ENCODE assay signal across 8 mouse cellular contexts in genomic region chr19:28990590-28991221, GRCm38 (mm10). TPM values are rescaled to one million over a fixed set of nuclear protein-coding genes. Genes with fewer than 3 reads are reported as not detected.
DNase-seq lines count a peak whose midpoint lies in the region; ATAC-seq and TF ChIP-seq lines count a peak whose summit lies in the region.

No protein-coding gene starts in this region.

- H3K9ac ChIP-seq in forebrain, postnatal 0 days: peak overlapping the region; percentile 76
- H3K9ac ChIP-seq in stomach, postnatal 0 days (ENCODE audit: low read length): peak overlapping the region; percentile 92

- no peak for TF ChIP-seq CTCF in layer of hippocampus, adult 2 months (conservative IDR thresholded peaks at IDR 0.05)
- no peak for TF ChIP-seq CTCF in forebrain, postnatal 0 days (IDR thresholded peaks at IDR 0.05; ENCODE audit: low read depth)
- no peak for TF ChIP-seq CTCF in stomach, postnatal 0 days (IDR thresholded peaks at IDR 0.05; ENCODE audit: low read depth)

- peak overlapping the region; percentile 78 for H3K4me2 ChIP-seq in forebrain, postnatal 0 days (ENCODE audit: low read depth)
- H3K4me2 ChIP-seq in stomach, postnatal 0 days (replicated peaks; ENCODE audit: low read depth): peak overlapping the region; percentile 82

- peak overlapping the region; percentile 96 for H3K27ac ChIP-seq in layer of hippocampus, adult 2 months
- H3K27ac ChIP-seq in forebrain, postnatal 0 days (ENCODE audit: low read depth, low read length): peak overlapping the region; percentile 79
- H3K27ac ChIP-seq in midbrain, embryonic 10.5 days (replicated peaks): peak overlapping the region; percentile 95
- H3K27ac ChIP-seq in stomach, postnatal 0 days (replicated peaks): peak overlapping the region; percentile 95

- H3K27me3 ChIP-seq in forebrain, postnatal 0 days (ENCODE audit: insufficient read depth, low read length): no peaks in the 10 kb centered on the region
- H3K27me3 ChIP-seq in midbrain, embryonic 10.5 days (ENCODE audit: low read depth, poor library complexity, severe bottlenecking): 0 out of 2 replicates have a peak, but pooled peaks cover 3% of the 10 kb centered on the region
- H3K27me3 ChIP-seq in stomach, postnatal 0 days (ENCODE audit: control insufficient read depth, insufficient read depth, low read length): no peaks in the 10 kb centered on the region

- 2% methylated on average over 40 of the region's 41 CpGs for WGBS in forebrain, postnatal 0 days
- WGBS in midbrain, embryonic 10.5 days: 2% methylated on average over 41 of the region's 41 CpGs
- WGBS in stomach, postnatal 0 days: under 1% methylated on average over 38 of the region's 41 CpGs

- peak overlapping the region; percentile 67 for H3K4me3 ChIP-seq in layer of hippocampus, adult 2 months
- peak overlapping the region; percentile 63 for H3K4me3 ChIP-seq in forebrain, postnatal 0 days (ENCODE audit: low read depth, low read length)
- peak overlapping the region; percentile 99 for H3K4me3 ChIP-seq in midbrain, embryonic 10.5 days
- H3K4me3 ChIP-seq in stomach, postnatal 0 days (ENCODE audit: low read depth, low read length): peak overlapping the region; percentile 88

- peak; percentile 58 for ATAC-seq in forebrain, postnatal 0 days
- peak; percentile 59 for ATAC-seq in stomach, postnatal 0 days (ENCODE audit: low FRiP score, low TSS enrichment)

- no peak for DNase-seq in layer of hippocampus, adult 2 months (ENCODE audit: low spot score in 2 of 2)
- DNase-seq in layer of hippocampus, adult 8-10 months (ENCODE audit: low spot score in 2 of 2): no peak
- DNase-seq in adipocyte (ENCODE audit: low spot score): peak; percentile 49
- DNase-seq in forebrain, postnatal 0 days: peak; percentile 62
- peak; percentile 26 to 28 for DNase-seq in layer of hippocampus, postnatal 14 days (ENCODE audit: low spot score in 2 of 2)
- DNase-seq in midbrain, embryonic 10.5 days (ENCODE audit: low spot score): no peak
- peak; percentile 35 for DNase-seq in stomach, postnatal 0 days (ENCODE audit: low spot score)
- DNase-seq in ovary, adult 18-20 months (ENCODE audit: low spot score): no peak

- peaks cover 9% of the 10 kb centered on the region for H3K36me3 ChIP-seq in forebrain, postnatal 0 days (ENCODE audit: insufficient read depth)
- peaks cover 35% of the 10 kb centered on the region for H3K36me3 ChIP-seq in midbrain, embryonic 10.5 days
- no peaks in the 10 kb centered on the region for H3K36me3 ChIP-seq in stomach, postnatal 0 days (ENCODE audit: control insufficient read depth, insufficient read depth, low read length)

- H3K4me1 ChIP-seq in forebrain, postnatal 0 days (ENCODE audit: insufficient read depth): peaks cover 18% of the 10 kb centered on the region; the same call in 1 of the 2 replicates
- H3K4me1 ChIP-seq in midbrain, embryonic 10.5 days: peaks cover 18% of the 10 kb centered on the region
- no peaks in the 10 kb centered on the region for H3K4me1 ChIP-seq in stomach, postnatal 0 days (replicated peaks; ENCODE audit: control insufficient read depth, insufficient read depth)

- no peaks in the 10 kb centered on the region for H3K9me3 ChIP-seq in forebrain, postnatal 0 days (ENCODE audit: low read length)
- H3K9me3 ChIP-seq in midbrain, embryonic 10.5 days (replicated peaks): no peaks in the 10 kb centered on the region
- H3K9me3 ChIP-seq in stomach, postnatal 0 days (ENCODE audit: control insufficient read depth, low read length): no peaks in the 10 kb centered on the region

- peak; percentile 12 for TF ChIP-seq EP300 in stomach, postnatal 0 days (optimal IDR thresholded peaks at IDR 0.05)

RNA-seq across cellular contexts. Expression of gene Cdc37l1, which starts 0.6 kb away (rescaled TPM):
- 100 to 1,000 TPM; 105 to 114 TPM for total RNA-seq in layer of hippocampus, adult 2 months (2021)
- total RNA-seq in layer of hippocampus, adult 8-10 months (2022): 100 to 1,000 TPM; 110 to 130 (median 117) TPM
- total RNA-seq in forebrain, postnatal 0 days (2014; rRNA removed): 57.8 and 78.9 TPM in 2 replicates
- 23.8 and 30.7 TPM in 2 replicates for polyA plus RNA-seq in forebrain, postnatal 0 days (2015; fragmentation: Nextera tagmentation; extraction: Ambion mirVana)
- total RNA-seq in layer of hippocampus, postnatal 14 days (2021): 100 to 1,000 TPM in 1 of 2 experiments, 10 to 100 TPM in 1; 93.5 to 100 TPM
- 33.8 and 43.2 TPM in 2 replicates for polyA plus RNA-seq in midbrain, embryonic 10.5 days (2016; fragmentation: Nextera tagmentation; extraction: Ambion mirVana)
- polyA plus RNA-seq in stomach, postnatal 0 days (2015; fragmentation: Nextera tagmentation; extraction: Ambion mirVana): 19.5 and 19.7 TPM in 2 replicates

RNA-seq across cellular contexts. Expression of gene 4430402I18Rik, which starts 23.1 kb away (rescaled TPM):
- 1 to 10 TPM; 7.4 to 9.2 TPM for total RNA-seq in layer of hippocampus, adult 2 months (2021)
- total RNA-seq in layer of hippocampus, adult 8-10 months (2022): 10 to 100 TPM in 1 of 4 experiments, 1 to 10 TPM in 3; 4.8 to 11.1 (median 6.9) TPM
- 1.9 and 2.1 TPM in 2 replicates for total RNA-seq in forebrain, postnatal 0 days (2014; rRNA removed)
- 4.1 and 4.7 TPM in 2 replicates for polyA plus RNA-seq in forebrain, postnatal 0 days (2015; fragmentation: Nextera tagmentation; extraction: Ambion mirVana)
- total RNA-seq in layer of hippocampus, postnatal 14 days (2021): 1 to 10 TPM; 6.1 to 9.4 TPM
- polyA plus RNA-seq in midbrain, embryonic 10.5 days (2016; fragmentation: Nextera tagmentation; extraction: Ambion mirVana): 0.33 and 0.34 TPM in 2 replicates
- 0.84 and 1.3 TPM in 2 replicates for polyA plus RNA-seq in stomach, postnatal 0 days (2015; fragmentation: Nextera tagmentation; extraction: Ambion mirVana)

RNA-seq across cellular contexts. Expression of gene Plpp6, which starts 27.0 kb away (rescaled TPM):
- 10 to 100 TPM; 51.2 to 52.4 TPM for total RNA-seq in layer of hippocampus, adult 2 months (2021)
- 10 to 100 TPM; 50.5 to 57.9 (median 52.1) TPM for total RNA-seq in layer of hippocampus, adult 8-10 months (2022)
- total RNA-seq in forebrain, postnatal 0 days (2014; rRNA removed): 17.6 and 22.6 TPM in 2 replicates
- polyA plus RNA-seq in forebrain, postnatal 0 days (2015; fragmentation: Nextera tagmentation; extraction: Ambion mirVana): 13.2 and 17.8 TPM in 2 replicates
- total RNA-seq in layer of hippocampus, postnatal 14 days (2021): 10 to 100 TPM; 42.5 to 50.6 TPM
- 3.6 and 5.7 TPM in 2 replicates for polyA plus RNA-seq in midbrain, embryonic 10.5 days (2016; fragmentation: Nextera tagmentation; extraction: Ambion mirVana)
- polyA plus RNA-seq in stomach, postnatal 0 days (2015; fragmentation: Nextera tagmentation; extraction: Ambion mirVana): 18.2 and 19.6 TPM in 2 replicates

RNA-seq across cellular contexts. Expression of gene Ak3, which starts 57.1 kb away (rescaled TPM):
- total RNA-seq in layer of hippocampus, adult 2 months (2021): 10 to 100 TPM; 51.5 to 53.0 TPM
- total RNA-seq in layer of hippocampus, adult 8-10 months (2022): 10 to 100 TPM; 49.3 to 55.6 (median 52.0) TPM
- total RNA-seq in forebrain, postnatal 0 days (2014; rRNA removed): 62.5 and 76.5 TPM in 2 replicates
- polyA plus RNA-seq in forebrain, postnatal 0 days (2015; fragmentation: Nextera tagmentation; extraction: Ambion mirVana): 58.0 and 68.2 TPM in 2 replicates
- 10 to 100 TPM; 57.5 to 57.6 TPM for total RNA-seq in layer of hippocampus, postnatal 14 days (2021)
- polyA plus RNA-seq in midbrain, embryonic 10.5 days (2016; fragmentation: Nextera tagmentation; extraction: Ambion mirVana): 90.1 and 102 TPM in 2 replicates
- polyA plus RNA-seq in stomach, postnatal 0 days (2015; fragmentation: Nextera tagmentation; extraction: Ambion mirVana): 141 and 150 TPM in 2 replicates

Comparison
In these comparisons a context has a peak if more than half of its experiments do, and no peak if none do; other contexts are left out.
1. DNase-seq: peak in adipocyte (single experiment), forebrain, postnatal 0 days (single experiment), layer of hippocampus, postnatal 14 days (2 of 2) and stomach, postnatal 0 days (single experiment); none in layer of hippocampus, adult 2 months (0 of 2), layer of hippocampus, adult 8-10 months (0 of 2), midbrain, embryonic 10.5 days (single experiment) and ovary, adult 18-20 months (single experiment).
2. Peak in every context shown above with its lines, with median percentiles within 50 percentile points of each other: H3K27ac ChIP-seq and H3K4me3 ChIP-seq.